Mouse (Mus musculus) olfactory bulb, adult 2 months (tissue): ENCODE results near the gene Tspan31.

Source experiments
- CTCF ChIP-seq: fragments of 200-500 bp; IDR thresholded peaks from 2 replicates; pipeline ENCODE4 v1.5.1; 2012; ENCODE audit warnings: low read depth, mild to moderate bottlenecking, low read length, moderate library complexity; ENCODE audit not compliant: insufficient read depth
- POLR2A ChIP-seq: fragments of 200-500 bp; IDR thresholded peaks from 2 replicates; pipeline ENCODE4 v1.6.1; 2012; ENCODE audit warnings: mild to moderate bottlenecking, low read depth, low read length, moderate library complexity; ENCODE audit not compliant: insufficient read depth

DNA sequence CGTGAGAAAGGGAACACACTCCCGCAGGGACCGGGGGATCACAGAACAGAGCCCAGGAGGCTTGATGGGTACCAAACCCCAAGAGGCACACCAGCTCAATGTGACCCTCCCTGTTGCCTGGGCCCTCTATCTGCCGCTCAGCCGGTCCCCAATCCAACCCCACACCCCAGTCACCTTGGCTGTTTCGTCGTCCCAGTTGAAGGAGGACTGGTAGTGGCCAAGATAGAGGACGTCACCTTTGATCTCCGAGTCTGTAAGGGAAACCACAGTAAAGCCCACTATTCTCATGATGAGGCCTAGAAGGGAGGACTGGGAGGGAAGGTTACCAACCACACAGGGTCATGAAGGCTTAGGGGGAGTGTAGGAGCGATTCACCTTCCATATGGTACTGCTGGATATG lies 49.2 kb upstream of the Tspan31 start:
- TF ChIP-seq CTCF, result no peak
- no peak for TF ChIP-seq POLR2A
